Comparison of ENCODE assay signal across 8 mouse cellular contexts in genomic region chr16:13818560-13819393, GRCm38 (mm10). TPM values are rescaled to one million over a fixed set of nuclear protein-coding genes. Genes with fewer than 3 reads are reported as not detected.
DNase-seq lines count a peak whose midpoint lies in the region; ATAC-seq and TF ChIP-seq lines count a peak whose summit lies in the region.

Gene Ntan1 (plus strand): TSS chr16:13818845.

- dilution Hi-C loops in CH12.LX (cut with MboI; ENCODE audit: extremely low pct_ligation_motif_present, extremely low pct_unique_long_range_greater_than_20kb, low sequenced_read_pairs) = no loop called here

- H3K4me2 ChIP-seq in CH12.LX (ENCODE audit: insufficient read depth, low read depth, poor library complexity, severe bottlenecking) = peak within 1 kb of the TSS; percentile 72
- H3K4me2 ChIP-seq in forebrain, embryonic 11.5 days (ENCODE audit: low read depth, low read length, severe bottlenecking) = peak within 1 kb of the TSS; percentile 53
- peak within 1 kb of the TSS; percentile 87 for H3K4me2 ChIP-seq in heart, embryonic 16.5 days (ENCODE audit: low read depth, low read length)
- H3K4me2 ChIP-seq in liver, embryonic 15.5 days = peak within 1 kb of the TSS; percentile 96
- peak within 1 kb of the TSS; percentile 84 for H3K4me2 ChIP-seq in neural tube, embryonic 12.5 days (replicated peaks)

- peak; percentile 96 for ATAC-seq in forebrain, embryonic 11.5 days (replicated peaks; ENCODE audit: low FRiP score)
- ATAC-seq in heart, embryonic 16.5 days (replicated peaks; ENCODE audit: extremely low read depth, insufficient read depth, low FRiP score) = peak; percentile 97
- ATAC-seq in liver, embryonic 15.5 days (ENCODE audit: insufficient read depth) = peak; percentile 96
- peak; percentile 96 for ATAC-seq in neural tube, embryonic 12.5 days (ENCODE audit: low FRiP score, low read depth)

- in situ Hi-C loops in CH12.LX (cut with MboI; ENCODE audit: low pct_ligation_motif_present, low pct_unique_long_range_greater_than_20kb, low sequenced_read_pairs) = no loop called here

- peak within 1 kb of the TSS; percentile 70 to 96 (median 80) for H3K4me3 ChIP-seq in CH12.LX (replicated peaks in 1 of 3; ENCODE audit: low read depth in 2 of 3, low read length in 2 of 3, poor library complexity in 1 of 3)
- peak within 1 kb of the TSS; percentile 52 for H3K4me3 ChIP-seq in forebrain, embryonic 11.5 days (ENCODE audit: low read depth, low read length)
- H3K4me3 ChIP-seq in heart, embryonic 16.5 days (ENCODE audit: low read length) = peak within 1 kb of the TSS; percentile 73
- peak within 1 kb of the TSS; percentile 77 for H3K4me3 ChIP-seq in liver, embryonic 15.5 days (replicated peaks)
- H3K4me3 ChIP-seq in neural tube, embryonic 12.5 days = peak within 1 kb of the TSS; percentile 67

- no peaks in the 10 kb centered on the region for H3K79me2 ChIP-seq in CH12.LX (replicated peaks; ENCODE audit: control insufficient read depth, extremely low read depth, insufficient read depth, poor library complexity, severe bottlenecking)

- H3K36me3 ChIP-seq in CH12.LX (replicated peaks in 1 of 2; ENCODE audit: control insufficient read depth in 1 of 2, insufficient read depth in 1 of 2, low read length in 1 of 2) = peaks cover 15 to 47% of the 10 kb centered on the region in 2 experiments
- no peaks in the 10 kb centered on the region; the same call in none of the 2 replicates for H3K36me3 ChIP-seq in forebrain, embryonic 11.5 days (ENCODE audit: control insufficient read depth, insufficient read depth, low read length)
- peaks cover 5% of the 10 kb centered on the region; the same call in 1 of the 2 replicates for H3K36me3 ChIP-seq in heart, embryonic 16.5 days (ENCODE audit: control insufficient read depth, insufficient read depth)
- peaks cover 11% of the 10 kb centered on the region for H3K36me3 ChIP-seq in liver, embryonic 15.5 days (replicated peaks)
- peaks cover 29% of the 10 kb centered on the region for H3K36me3 ChIP-seq in neural tube, embryonic 12.5 days

- H3K4me1 ChIP-seq in CH12.LX (ENCODE audit: control insufficient read depth in 1 of 2, insufficient read depth in 2 of 2) = peaks cover 0 to 40% of the 10 kb centered on the region in 2 experiments; a peak in 2 of 4 replicates
- H3K4me1 ChIP-seq in forebrain, embryonic 11.5 days (replicated peaks; ENCODE audit: control insufficient read depth, insufficient read depth, low read length) = peaks cover 5% of the 10 kb centered on the region; the same call in 1 of the 2 replicates
- H3K4me1 ChIP-seq in heart, embryonic 16.5 days (ENCODE audit: control insufficient read depth, insufficient read depth, low read length) = peaks cover 11% of the 10 kb centered on the region
- H3K4me1 ChIP-seq in liver, embryonic 15.5 days (replicated peaks) = peaks cover 32% of the 10 kb centered on the region
- peaks cover 18% of the 10 kb centered on the region for H3K4me1 ChIP-seq in neural tube, embryonic 12.5 days

- TF ChIP-seq POLR2A in CH12.LX (IDR thresholded peaks at IDR 0.05; ENCODE audit: low read depth, low read length) = peak; percentile 80

- H3K27ac ChIP-seq in CH12.LX (ENCODE audit: insufficient read depth, low read depth) = peak within 1 kb of the TSS; percentile 49
- peak within 1 kb of the TSS; percentile 95 for H3K27ac ChIP-seq in forebrain, embryonic 11.5 days (ENCODE audit: low read depth, low read length)
- peak within 1 kb of the TSS; percentile 93 for H3K27ac ChIP-seq in heart, embryonic 16.5 days (ENCODE audit: low read length)
- peak within 1 kb of the TSS; percentile 81 for H3K27ac ChIP-seq in liver, embryonic 15.5 days (replicated peaks)
- H3K27ac ChIP-seq in neural tube, embryonic 12.5 days = peak within 1 kb of the TSS; percentile 91

- TF ChIP-seq EP300 in CH12.LX (IDR thresholded peaks at IDR 0.05; ENCODE audit: low read length) = 0 out of 2 replicates have a peak, but pooled peaks have one; percentile 52

- TF ChIP-seq CTCF in CH12.LX (conservative IDR thresholded peaks at IDR 0.05 in 1 of 2, IDR thresholded peaks at IDR 0.05 in 1 of 2; ENCODE audit: low read depth in 2 of 2, low read length in 2 of 2) = no peak

- H3K9ac ChIP-seq in CH12.LX (ENCODE audit: insufficient read depth, low read depth) = peak within 1 kb of the TSS; percentile 58
- peak within 1 kb of the TSS; percentile 55 for H3K9ac ChIP-seq in forebrain, embryonic 11.5 days (ENCODE audit: low read length)
- H3K9ac ChIP-seq in heart, embryonic 16.5 days (ENCODE audit: low read length) = peak within 1 kb of the TSS; percentile 97
- H3K9ac ChIP-seq in liver, embryonic 15.5 days = peak within 1 kb of the TSS; percentile 71
- H3K9ac ChIP-seq in neural tube, embryonic 12.5 days = peak within 1 kb of the TSS; percentile 83

- H3K9me3 ChIP-seq in CH12.LX (replicated peaks; ENCODE audit: low read length) = peaks cover 3% of the 10 kb centered on the region
- H3K9me3 ChIP-seq in forebrain, embryonic 11.5 days (ENCODE audit: control insufficient read depth, low read length) = no peaks in the 10 kb centered on the region
- no peaks in the 10 kb centered on the region for H3K9me3 ChIP-seq in heart, embryonic 16.5 days (replicated peaks; ENCODE audit: control insufficient read depth, low read length)
- H3K9me3 ChIP-seq in liver, embryonic 15.5 days (replicated peaks) = no peaks in the 10 kb centered on the region
- H3K9me3 ChIP-seq in neural tube, embryonic 12.5 days = no peaks in the 10 kb centered on the region

- H3K27me3 ChIP-seq in CH12.LX (replicated peaks) = no peaks in the 10 kb centered on the region
- no peaks in the 10 kb centered on the region for H3K27me3 ChIP-seq in forebrain, embryonic 11.5 days (ENCODE audit: control insufficient read depth, insufficient read depth, low read length)
- no peaks in the 10 kb centered on the region for H3K27me3 ChIP-seq in heart, embryonic 16.5 days (ENCODE audit: control insufficient read depth, insufficient read depth, low read length)
- no peaks in the 10 kb centered on the region for H3K27me3 ChIP-seq in liver, embryonic 15.5 days
- no peaks in the 10 kb centered on the region for H3K27me3 ChIP-seq in neural tube, embryonic 12.5 days (replicated peaks)

- peak; percentile 99 for DNase-seq in CH12.LX (ENCODE audit: extremely low read depth)
- peak; percentile 82 for DNase-seq in c-Kit-positive CD71-positive TER-119-negative erythroid progenitor cells, embryonic 14.5 days (ENCODE audit: low read depth)
- DNase-seq in forebrain, embryonic 11.5 days (ENCODE audit: low spot score) = peak; percentile 98
- peak; percentile 97 for DNase-seq in kidney, postnatal 36 days
- DNase-seq in telencephalon, adult 2 months (ENCODE audit: low read depth, low spot score) = peak; percentile 95

- WGBS in forebrain, embryonic 11.5 days = under 1% methylated on average over 58 of the region's 58 CpGs
- WGBS in heart, embryonic 16.5 days = under 1% methylated on average over 58 of the region's 58 CpGs
- WGBS in liver, embryonic 15.5 days (ENCODE audit: insufficient replicate concordance) = under 1% methylated on average over 58 of the region's 58 CpGs
- under 1% methylated on average over 58 of the region's 58 CpGs for WGBS in neural tube, embryonic 12.5 days

- TF ChIP-seq RAD21 in CH12.LX (IDR thresholded peaks at IDR 0.05; ENCODE audit: low read depth, low read length) = no peak

TF ChIP-seq in CH12.LX, 34 proteins besides CTCF, POLR2A, EP300 and RAD21 (continues in another document):
- TF ChIP-seq MAX (IDR thresholded peaks at IDR 0.05; ENCODE audit: low read length) (peak; percentile 79), RCOR1 (conservative IDR thresholded peaks at IDR 0.05; ENCODE audit: low read depth, low read length) (0 out of 2 replicates have a peak, but pooled peaks have one; percentile 25), USF2 (conservative IDR thresholded peaks at IDR 0.05; ENCODE audit: low read depth, low read length) (no peak), E2F4 (IDR thresholded peaks at IDR 0.05; ENCODE audit: insufficient replicate concordance, low read depth, low read length) (peak; percentile 87; the same call in 1 of the 2 replicates), PAX5 (IDR thresholded peaks at IDR 0.05; ENCODE audit: low read length) (no peak), CHD2 (IDR thresholded peaks at IDR 0.05; ENCODE audit: low read length) (peak; percentile 90), SMC3 (IDR thresholded peaks at IDR 0.05; ENCODE audit: low read depth, low read length) (no peak), IRF4 (IDR thresholded peaks at IDR 0.05; ENCODE audit: low read depth, low read length) (peak; percentile 41; the same call in 1 of the 2 replicates), MAZ (IDR thresholded peaks at IDR 0.05; ENCODE audit: low read depth, low read length) (peak; percentile 66; the same call in 1 of the 2 replicates), ZC3H11A (IDR thresholded peaks at IDR 0.05; ENCODE audit: low read depth, low read length) (no peak), NELFE (IDR thresholded peaks at IDR 0.05; ENCODE audit: low read depth, low read length) (peak; percentile 80; the same call in 1 of the 2 replicates), KAT2A (IDR thresholded peaks at IDR 0.05; ENCODE audit: insufficient replicate concordance, low read length) (peak; percentile 94; the same call in 1 of the 2 replicates), MXI1 (IDR thresholded peaks at IDR 0.05; ENCODE audit: low read depth, low read length) (peak; percentile 78), GABPA (IDR thresholded peaks at IDR 0.05; ENCODE audit: insufficient replicate concordance, low read depth, low read length) (peak; percentile 55; the same call in 1 of the 2 replicates), ZKSCAN1 (IDR thresholded peaks at IDR 0.05; ENCODE audit: borderline replicate concordance, low read depth, low read length) (no peak), TBP (conservative IDR thresholded peaks at IDR 0.05; ENCODE audit: low read depth, low read length) (peak; percentile 41; the same call in 1 of the 2 replicates), JUN (IDR thresholded peaks at IDR 0.05; ENCODE audit: insufficient read depth, low read depth, low read length) (no peak), UBTF (IDR thresholded peaks at IDR 0.05; ENCODE audit: low read depth, low read length) (no peak), MEF2A (IDR thresholded peaks at IDR 0.05; ENCODE audit: borderline replicate concordance, low read depth, low read length) (peak; percentile 56), ZMIZ1 (IDR thresholded peaks at IDR 0.05; ENCODE audit: low read depth, low read length) (peak; percentile 87), CHD1 (IDR thresholded peaks at IDR 0.05; ENCODE audit: low read depth, low read length) (no peak)

RNA-seq across cellular contexts. Expression of gene Ntan1, which starts in this region (rescaled TPM):
- total RNA-seq in CH12.LX (2012; rRNA removed) = 52.1 and 57.3 TPM in 2 replicates
- 99.2 and 111 TPM in 2 replicates for total RNA-seq in CH12.LX (2014; rRNA removed)
- polyA plus RNA-seq in CH12.LX (2012; ENCODE audit: insufficient read length, low read depth) = 66.0 and 71.3 TPM in 2 replicates
- 151 and 159 TPM in 2 replicates for polyA plus RNA-seq in forebrain, embryonic 11.5 days (2014; fragmentation: Nextera tagmentation; extraction: Ambion mirVana)
- polyA plus RNA-seq in heart, embryonic 16.5 days (2015; fragmentation: Nextera tagmentation; extraction: Ambion mirVana) = 145 and 150 TPM in 2 replicates
- polyA plus RNA-seq in liver, embryonic 15.5 days (2015; fragmentation: Nextera tagmentation; extraction: Ambion mirVana) = 38.0 and 38.7 TPM in 2 replicates
- polyA plus RNA-seq in neural tube, embryonic 12.5 days (2016; fragmentation: Nextera tagmentation; extraction: Ambion mirVana) = 176 and 190 TPM in 2 replicates

Comparison
In these comparisons a context has a peak if more than half of its experiments do, and no peak if none do; other contexts are left out.
1. Peak in every context shown above with its lines: DNase-seq, ATAC-seq, H3K4me3 ChIP-seq and H3K27ac ChIP-seq.